Mouse (Mus musculus): ENCODE data around the gene Samd4b.
A peak's percentile ranks its signal among the peaks of the same experiment; 100 is the strongest.
"Not testable (repeated sequence)": the region's sequence is repeated elsewhere in the genome, so short reads cannot be mapped to it uniquely, and the experiment has no call there.

Gene Samd4b

DNA sequence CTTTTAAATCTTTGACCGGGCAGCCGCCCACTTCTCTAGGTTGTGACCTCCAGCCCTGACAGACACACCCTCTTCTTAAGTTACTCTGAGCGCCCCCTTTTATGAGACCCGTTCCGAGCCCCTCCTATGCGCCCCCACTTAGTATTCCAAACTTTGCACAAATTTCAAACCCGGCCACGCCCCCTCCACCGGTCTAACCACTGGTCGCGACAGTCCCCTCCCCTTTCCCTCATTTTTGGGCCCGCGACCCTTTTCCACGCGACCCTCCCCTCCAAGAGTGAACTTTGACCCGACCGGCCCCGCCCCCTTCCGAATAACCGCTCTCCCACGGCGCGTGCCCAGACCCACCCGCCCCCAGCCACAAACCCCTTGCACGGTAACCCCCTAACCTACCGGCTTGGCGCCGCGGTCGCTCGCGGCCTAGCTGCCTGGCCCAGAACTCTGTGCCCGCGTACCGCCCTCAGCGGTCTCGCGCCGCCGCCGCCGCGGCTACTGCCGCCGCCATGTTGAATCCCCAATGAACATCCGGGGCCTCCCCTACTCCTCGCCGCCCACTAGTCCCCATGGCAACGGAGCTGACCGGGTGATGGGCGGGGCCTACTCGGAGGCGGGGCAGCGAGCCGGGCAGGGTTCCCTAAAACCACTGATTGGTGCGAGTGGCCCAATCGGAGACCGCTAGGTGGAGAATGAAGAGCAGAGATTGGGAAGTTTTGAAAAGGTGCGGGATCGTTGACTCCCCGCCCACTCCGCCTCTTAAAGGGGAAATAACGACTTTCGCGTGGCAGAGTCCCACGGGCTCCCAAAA is at the start of gene Samd4b, which contains the start of gene Pak4:
Samd4b (minus strand) TSS at position 503 of the 805 bp plus-strand sequence.
Pak4 (minus strand) TSS at position 544 of the 805 bp plus-strand sequence.
- DNase-seq (ENCODE audit: low spot score in 2 of 2): peak; percentile 97 to 99

DNA sequence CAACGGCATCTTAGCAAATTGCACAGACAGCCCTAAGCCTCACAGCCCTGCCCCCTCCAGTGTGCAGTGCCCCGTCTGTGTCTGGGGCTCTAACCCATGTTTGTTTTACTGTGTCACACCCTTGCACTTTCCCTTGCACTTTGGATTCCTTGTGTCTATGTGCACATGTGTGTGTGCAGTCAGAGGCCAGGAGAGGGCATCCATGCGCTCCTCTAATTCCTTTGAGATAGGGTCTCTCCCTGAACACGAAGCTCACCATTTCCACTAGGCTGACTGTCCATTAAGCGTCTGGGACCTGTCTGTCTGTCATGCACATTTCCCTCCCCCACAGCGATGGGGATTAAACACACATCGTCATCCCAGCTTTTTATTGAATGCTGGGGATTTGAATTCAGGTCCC is 49.1 kb upstream of the Samd4b start:
- no peak for DNase-seq (ENCODE audit: low spot score in 2 of 2)

DNA sequence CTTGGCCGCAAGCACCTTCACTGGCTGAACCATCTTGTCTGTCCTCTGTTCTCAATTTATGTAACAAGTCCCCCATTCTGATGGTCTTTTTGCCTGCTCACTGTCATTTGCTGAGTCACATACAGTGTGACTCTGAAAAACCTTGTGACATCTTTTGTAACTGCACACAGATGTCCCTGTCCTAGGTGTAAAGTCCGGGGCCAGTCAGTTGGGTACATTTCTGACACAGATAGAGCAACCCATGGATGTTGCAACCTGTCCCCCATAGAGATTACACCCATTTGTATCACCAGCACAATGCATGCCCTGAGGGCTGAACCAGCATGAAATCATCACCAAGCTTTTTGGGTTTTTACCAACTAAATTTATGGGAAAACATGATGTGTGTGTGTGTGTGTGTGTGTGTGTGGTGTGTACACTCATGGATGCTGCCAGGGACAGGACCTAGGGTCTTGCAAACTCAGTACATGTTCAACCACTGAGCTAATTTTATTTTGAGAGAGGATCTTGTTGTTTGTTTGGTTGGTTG is 48.1 kb upstream of the Samd4b start:
- DNase-seq (ENCODE audit: low spot score in 2 of 2): no peak

DNA sequence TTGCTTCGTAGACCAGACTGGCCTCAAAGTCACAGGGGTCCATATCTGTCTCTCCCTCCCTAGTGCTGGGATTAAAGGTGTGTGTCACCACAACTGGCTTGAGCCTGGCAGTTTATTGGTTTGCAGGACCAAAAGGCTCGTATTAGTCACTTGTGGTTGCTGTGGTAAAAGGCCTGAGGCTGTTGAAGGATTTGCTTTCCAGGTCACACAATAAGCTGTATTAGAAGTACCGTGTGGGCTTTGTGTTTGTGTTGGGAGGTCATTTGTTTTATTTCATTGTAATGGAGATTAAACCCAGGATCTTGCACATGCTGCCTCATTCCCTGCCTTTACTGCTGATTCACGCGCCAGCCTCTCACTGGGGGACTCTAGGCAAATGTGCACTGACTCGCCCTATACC is 47.4 kb upstream of the Samd4b start:
- DNase-seq (ENCODE audit: low spot score in 2 of 2): no peak

DNA sequence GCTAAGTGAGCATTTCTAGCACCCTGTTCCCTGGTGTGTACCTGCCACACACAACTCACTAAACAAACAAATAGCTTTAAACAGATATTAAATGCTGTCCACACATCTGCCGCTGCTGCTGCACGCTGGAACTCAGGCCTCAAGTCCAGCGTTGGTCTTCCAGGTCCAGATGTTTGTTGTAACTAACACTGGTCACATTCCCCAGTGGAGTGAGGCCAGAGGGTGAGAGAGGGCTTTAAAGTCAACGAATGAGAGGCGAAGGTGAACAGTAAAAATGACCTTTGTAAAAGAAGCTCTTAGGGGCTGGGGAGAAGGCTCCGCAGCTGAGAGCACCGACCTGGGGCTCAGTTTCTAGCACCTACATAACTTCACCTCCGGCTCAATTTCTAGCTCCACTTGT is 43.6 kb upstream of the Samd4b start:
- DNase-seq (ENCODE audit: low spot score in 2 of 2): no peak

GRCm38 (mm10) chr7:28637511-28637910 is 39.6 kb upstream of the Samd4b start:
- DNase-seq (ENCODE audit: low spot score in 2 of 2): no peak

DNA sequence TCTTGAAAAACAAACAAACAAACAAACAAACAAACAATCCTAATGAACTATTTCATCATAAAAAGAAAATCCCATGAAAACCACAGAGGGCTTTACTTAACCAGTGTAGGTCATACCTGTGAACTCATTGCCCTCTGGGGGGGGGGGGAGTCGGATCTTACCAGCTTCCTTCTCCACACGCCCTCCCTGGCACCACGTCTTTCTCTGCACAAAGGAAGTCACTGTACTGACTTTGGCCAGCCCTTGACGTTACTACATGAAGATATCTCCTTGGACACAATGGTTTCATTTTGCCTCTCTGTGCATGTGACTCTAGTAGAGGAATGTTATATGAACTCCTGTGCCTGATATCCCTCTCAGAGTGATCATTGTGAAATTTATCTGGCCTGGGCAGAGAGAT is 36.2 kb upstream of the Samd4b start:
- no peak for DNase-seq (ENCODE audit: low spot score in 2 of 2)

- no peak for DNase-seq (ENCODE audit: low spot score in 2 of 2)
Measured at GRCm38 (mm10) chr7:28631073-28631472, 33.1 kb upstream of the Samd4b start, which contains the start of gene Acp7. Acp7 (minus strand) TSS chr7:28631332.

DNA sequence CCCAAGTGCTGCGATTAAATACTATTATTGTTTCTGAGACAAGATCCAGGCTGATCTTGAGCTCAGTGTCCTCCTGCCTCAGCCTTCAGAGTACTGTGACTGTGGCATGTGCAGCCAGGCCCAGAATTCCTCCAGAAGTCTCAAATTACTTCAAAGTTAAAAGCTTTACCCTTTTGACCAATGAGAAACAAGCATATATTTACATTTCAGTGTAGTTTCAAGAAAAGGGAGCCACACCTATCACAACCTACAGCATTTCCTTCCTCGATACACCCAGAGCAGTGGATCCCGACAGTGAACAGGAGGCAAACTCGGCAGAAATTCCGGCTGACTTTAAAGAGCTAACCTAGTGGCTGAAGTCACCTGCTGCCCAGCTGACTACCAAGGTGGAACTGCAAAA is 26.8 kb upstream of the Samd4b start:
- DNase-seq (ENCODE audit: low spot score in 2 of 2): no peak

- no peak for DNase-seq (ENCODE audit: low spot score in 2 of 2)
Measured at GRCm38 (mm10) chr7:28619098-28619715, 21.3 kb upstream of the Samd4b start.

GRCm38 (mm10) chr7:28605951-28606350 is 8.0 kb upstream of the Samd4b start:
- no peak for DNase-seq (ENCODE audit: low spot score in 2 of 2)

DNA sequence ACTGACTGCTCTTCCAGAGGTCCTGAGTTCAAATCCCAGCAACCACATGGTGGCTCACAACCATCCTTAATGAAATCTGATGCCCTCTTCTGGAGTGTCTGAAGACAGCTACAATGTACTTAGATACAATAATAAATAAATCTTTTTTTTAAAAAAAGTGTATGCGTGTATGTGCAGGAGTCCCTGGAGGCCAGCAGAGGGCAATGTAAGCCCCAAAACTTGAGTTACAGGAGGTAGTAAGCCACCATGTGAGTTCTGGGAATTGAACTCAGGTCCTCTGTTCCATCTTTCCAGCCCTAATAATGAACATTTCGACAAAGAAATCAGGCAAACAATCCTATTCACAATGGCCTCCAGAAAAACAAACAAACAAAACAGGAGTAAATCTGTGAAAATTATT is 5.8 kb upstream of the Samd4b start:
- DNase-seq (ENCODE audit: low spot score in 2 of 2): not testable (repeated sequence)

GRCm38 (mm10) chr7:28603136-28603535 is 5.2 kb upstream of the Samd4b start:
- DNase-seq (ENCODE audit: low spot score in 2 of 2): no peak

DNA sequence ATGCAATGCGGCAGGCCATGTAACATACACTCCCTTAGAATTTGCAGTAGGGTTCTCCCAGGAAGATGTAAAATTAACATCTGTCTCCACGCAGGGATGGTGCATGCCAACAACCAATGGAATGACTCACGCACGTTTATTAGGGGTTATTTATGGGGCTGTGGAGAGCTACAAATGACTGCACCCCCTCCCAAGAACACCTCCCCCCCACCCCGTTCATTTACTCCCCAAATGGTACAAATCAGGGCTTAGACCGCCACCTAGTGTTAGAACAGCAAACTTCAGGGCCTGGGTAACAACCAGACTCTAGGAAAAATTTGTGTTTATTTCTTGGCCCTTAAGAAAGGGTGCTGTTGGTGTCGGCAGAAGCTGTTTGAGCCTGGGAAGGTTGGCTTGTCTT is 3.7 kb upstream of the Samd4b start:
- peak in 1 of 2 experiments; percentile 77 for DNase-seq (ENCODE audit: low spot score in 2 of 2)

GRCm38 (mm10) chr7:28601029-28601428 is 3.1 kb upstream of the Samd4b start:
- peak in 1 of 2 experiments; percentile 70 for DNase-seq (ENCODE audit: low spot score in 2 of 2)

GRCm38 (mm10) chr7:28598951-28599350 is 1.0 kb upstream of the Samd4b start:
- no peak for DNase-seq (ENCODE audit: low spot score in 2 of 2)

DNA sequence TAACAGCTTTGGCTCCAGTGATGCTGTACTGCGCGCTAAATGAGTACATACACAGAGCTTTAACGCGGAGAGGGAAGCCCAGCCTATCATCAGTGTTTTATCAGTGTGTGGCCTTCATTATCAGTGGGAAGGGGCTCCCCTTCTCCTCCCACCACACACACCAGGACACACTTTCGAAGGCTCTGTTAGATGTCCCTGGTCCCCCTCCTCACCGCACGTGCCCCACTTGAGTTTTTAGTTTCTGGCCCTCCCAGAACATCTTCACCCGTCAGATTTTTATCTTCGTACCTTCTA is 720 bp downstream of the Samd4b start:
- DNase-seq (ENCODE audit: low spot score in 2 of 2): no peak

DNA sequence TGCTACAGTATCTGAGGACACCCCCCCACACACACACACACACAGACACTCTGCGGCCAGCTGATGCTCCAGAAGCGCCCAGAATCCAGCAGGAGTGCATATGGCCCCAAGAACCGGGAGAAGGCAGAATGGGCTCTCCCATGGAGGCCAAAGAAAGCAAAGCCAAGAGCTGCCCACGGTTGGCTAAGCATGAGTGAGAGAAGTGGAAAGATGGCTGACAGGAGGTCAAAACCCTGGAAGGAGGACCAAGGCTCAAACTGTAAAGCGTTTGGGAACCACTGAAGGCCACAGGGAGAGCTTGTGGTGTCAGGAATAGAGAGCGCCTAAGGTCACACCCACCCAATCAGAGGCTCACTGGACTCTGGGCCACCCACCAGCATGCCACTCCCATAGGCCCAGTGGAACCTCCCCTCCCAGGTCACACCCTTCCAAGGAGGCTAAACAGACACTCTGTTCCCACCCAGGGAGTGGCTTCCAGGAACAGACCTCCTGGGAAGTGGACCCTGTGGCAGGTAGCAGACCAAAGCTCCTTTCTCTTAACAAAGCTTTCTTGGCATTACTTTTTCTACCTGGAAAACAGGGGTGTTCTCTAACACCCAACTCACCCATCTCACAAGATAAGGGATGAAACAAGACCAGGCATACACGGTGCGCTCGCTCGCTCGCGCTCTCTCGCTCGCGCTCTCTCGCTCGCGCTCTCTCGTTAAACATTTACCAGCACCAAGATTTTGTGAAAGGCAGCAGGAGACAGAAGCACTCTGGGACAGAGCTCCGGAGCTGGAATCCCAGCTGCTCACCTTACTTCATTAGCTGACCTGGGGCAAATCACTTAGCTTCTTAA is 1.3 kb downstream of the Samd4b start:
- no peak for DNase-seq (ENCODE audit: low spot score in 2 of 2)

DNA sequence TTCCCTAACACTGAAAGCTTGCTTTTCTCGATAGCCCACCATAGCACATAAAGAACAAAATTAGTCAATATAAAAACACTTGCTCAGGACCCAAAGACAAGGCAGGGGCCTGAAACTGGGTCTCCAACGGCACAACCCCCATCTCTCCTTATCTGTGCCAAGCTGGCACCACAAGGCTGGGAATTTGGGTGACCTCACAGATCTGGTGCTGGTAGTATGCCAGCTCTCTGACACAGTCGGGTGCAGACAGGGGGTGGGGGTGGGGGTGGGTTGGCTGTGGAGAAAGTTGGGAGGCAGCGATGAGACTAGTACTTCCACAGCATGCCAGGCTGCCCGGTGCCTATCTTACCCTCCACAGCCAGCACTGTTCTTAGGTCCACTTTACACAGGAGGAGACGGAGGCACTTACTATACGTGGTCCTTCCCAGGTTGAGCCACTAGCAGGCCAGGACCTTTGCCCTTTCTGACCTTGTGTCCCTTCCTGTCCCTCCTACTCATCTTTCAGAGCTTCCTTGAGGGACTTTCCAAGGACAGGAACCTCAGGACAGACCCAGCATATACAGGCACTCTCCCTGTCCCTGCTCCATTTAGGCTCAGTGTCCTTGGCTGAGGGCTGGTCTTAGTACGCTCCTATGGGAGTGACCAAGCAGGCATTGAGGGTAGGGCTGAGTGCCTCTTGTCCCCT is 2.1 kb downstream of the Samd4b start:
- DNase-seq (ENCODE audit: low spot score in 2 of 2): no peak

DNA sequence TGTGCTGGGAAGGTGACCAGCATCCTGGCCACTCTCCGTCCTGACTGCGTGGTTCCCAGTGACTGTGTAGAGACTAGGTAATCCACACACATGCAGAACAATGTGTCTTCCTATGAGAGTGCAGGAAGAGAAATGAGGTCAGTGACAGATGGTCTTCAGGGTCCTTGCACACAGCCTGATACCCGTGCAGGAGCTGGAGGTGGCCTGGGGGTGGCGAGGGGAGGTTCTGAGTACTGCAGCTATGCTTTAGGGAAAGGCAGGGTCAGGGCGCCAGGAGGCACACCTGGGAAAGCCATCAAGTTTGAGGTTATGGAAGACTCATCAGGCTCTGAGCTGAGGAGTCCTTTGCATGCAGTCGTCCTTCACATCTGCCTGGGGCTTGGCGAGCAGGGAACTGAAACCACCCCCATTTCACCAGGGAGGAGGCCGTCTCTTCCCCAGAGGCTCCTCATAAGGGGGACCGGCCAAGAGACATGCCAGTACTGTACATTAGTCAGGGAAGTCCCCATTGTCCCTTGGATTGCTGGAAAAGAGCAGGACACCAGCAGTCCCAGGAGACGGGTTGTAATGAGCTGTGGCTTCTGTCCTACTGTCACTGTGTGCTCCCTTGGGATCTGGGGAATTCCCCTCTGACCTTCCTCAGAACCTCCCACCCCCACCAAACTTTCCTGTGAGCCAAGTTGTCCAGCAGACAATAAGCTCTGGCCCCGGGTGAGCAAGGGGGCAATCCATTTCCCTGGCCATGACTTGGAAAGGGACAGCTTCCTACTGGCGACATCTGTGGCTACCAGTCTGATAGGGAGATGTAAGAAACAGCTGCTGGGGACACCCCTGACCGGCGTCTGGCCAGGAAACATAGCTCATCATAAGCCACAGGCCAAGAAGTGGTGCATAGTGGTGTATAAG is 4.5 kb downstream of the Samd4b start:
- no peak for DNase-seq (ENCODE audit: low spot score in 2 of 2)

DNA sequence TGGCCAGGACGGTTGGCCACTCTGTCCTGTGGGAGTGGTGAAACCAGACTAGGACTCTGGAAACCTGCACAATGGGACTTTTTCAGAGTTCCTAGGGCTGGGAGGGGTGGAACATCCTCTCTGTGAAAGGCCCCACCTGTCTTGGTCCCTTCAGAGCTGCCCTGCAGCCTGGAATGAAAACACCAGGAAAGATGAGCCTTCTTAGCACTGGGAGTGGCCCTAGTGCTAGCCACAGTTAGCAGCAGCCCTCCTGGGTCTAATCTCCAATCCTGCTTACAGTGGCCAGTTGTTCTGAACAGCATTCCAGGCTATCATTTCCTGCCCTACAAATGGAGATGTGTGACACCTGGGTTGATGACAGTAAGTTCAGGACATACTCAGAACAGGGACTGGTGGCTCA is 6.1 kb downstream of the Samd4b start:
- no peak for DNase-seq (ENCODE audit: low spot score in 2 of 2)

Measured in left cerebral cortex, adult 9 months (tissue).